Comparison of ENCODE assay signal across 21 mouse cellular contexts in the genomic region with DNA sequence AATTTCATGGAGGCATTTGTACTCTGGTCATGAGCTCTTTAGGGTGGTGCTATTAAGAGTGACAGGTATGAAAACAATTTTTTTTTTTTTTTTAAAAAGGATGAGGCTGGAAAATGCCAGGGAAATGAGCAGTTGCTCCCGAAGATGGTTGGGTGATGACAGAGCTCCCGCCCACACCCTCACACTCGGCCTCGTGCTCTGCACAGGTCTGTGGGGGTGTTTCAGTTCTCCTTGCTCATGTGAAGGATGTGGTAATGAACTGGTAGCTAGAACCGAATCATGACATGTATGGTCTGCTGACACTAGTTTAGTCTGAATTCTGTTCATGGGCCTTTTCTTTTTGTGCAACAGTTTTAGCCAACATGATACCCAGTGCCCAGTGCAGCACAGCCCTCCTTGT.
DNase-seq lines count a peak whose midpoint lies in the region; ATAC-seq and TF ChIP-seq lines count a peak whose summit lies in the region.
"Had no signal": no experiment of that assay in that cellular context is flagged by ENCODE, and none has a peak within 500 bp of the region (broad histone marks: within the 10 kb centered on the region; RNA-seq: fewer than 3 reads in every experiment).

No protein-coding gene starts in this region.

- no peak overlapping the region for H3K4me2 ChIP-seq in hindbrain, postnatal 0 days (ENCODE audit: low read depth, low read length)
- H3K4me2 ChIP-seq in kidney, embryonic 15.5 days, result no peak overlapping the region
- H3K4me2 ChIP-seq: embryonic facial prominence, embryonic 13.5 days; liver, embryonic 12.5 days; lung, embryonic 14.5 days; midbrain, embryonic 15.5 days; neural tube, embryonic 15.5 days had no signal

- no peak overlapping the region for H3K27ac ChIP-seq in hindbrain, postnatal 0 days
- no peak overlapping the region for H3K27ac ChIP-seq in kidney, embryonic 15.5 days
- H3K27ac ChIP-seq: embryonic facial prominence, embryonic 13.5 days; liver, embryonic 12.5 days; midbrain, embryonic 15.5 days; neural tube, embryonic 15.5 days had no signal

- 80% methylated on average over 5 of the region's 5 CpGs for WGBS in hindbrain, postnatal 0 days
- 61% methylated on average over 5 of the region's 5 CpGs for WGBS in kidney, embryonic 15.5 days

- H3K9ac ChIP-seq in hindbrain, postnatal 0 days (replicated peaks; ENCODE audit: low read length), result no peak overlapping the region
- H3K9ac ChIP-seq in kidney, embryonic 15.5 days, result no peak overlapping the region
- H3K9ac ChIP-seq: embryonic facial prominence, embryonic 13.5 days; forebrain, postnatal 0 days; liver, embryonic 12.5 days; lung, embryonic 14.5 days; midbrain, embryonic 15.5 days; neural tube, embryonic 15.5 days had no signal

- H3K9me3 ChIP-seq in hindbrain, postnatal 0 days (ENCODE audit: low read length), result no peaks in the 10 kb centered on the region
- H3K9me3 ChIP-seq in kidney, embryonic 15.5 days (replicated peaks), result no peaks in the 10 kb centered on the region
- H3K9me3 ChIP-seq: embryonic facial prominence, embryonic 13.5 days; liver, embryonic 12.5 days; midbrain, embryonic 15.5 days; neural tube, embryonic 15.5 days had no signal

- no peaks in the 10 kb centered on the region for H3K27me3 ChIP-seq in hindbrain, postnatal 0 days (ENCODE audit: insufficient read depth, low read length)
- no peaks in the 10 kb centered on the region for H3K27me3 ChIP-seq in kidney, embryonic 15.5 days
- H3K27me3 ChIP-seq: embryonic facial prominence, embryonic 13.5 days; liver, embryonic 12.5 days; midbrain, embryonic 15.5 days; neural tube, embryonic 15.5 days had no signal

- no peak overlapping the region for H3K4me3 ChIP-seq in hindbrain, postnatal 0 days (ENCODE audit: low read length)
- no peak overlapping the region for H3K4me3 ChIP-seq in kidney, embryonic 15.5 days (replicated peaks)
- H3K4me3 ChIP-seq: embryonic facial prominence, embryonic 13.5 days; liver, embryonic 12.5 days; midbrain, embryonic 15.5 days; neural tube, embryonic 15.5 days had no signal

- no peak for TF ChIP-seq CTCF in hindbrain, postnatal 0 days (IDR thresholded peaks at IDR 0.05; ENCODE audit: low read depth)

- DNase-seq in frontal cortex, postnatal 36 days (ENCODE audit: low spot score in 2 of 2), result peak; percentile 29 to 48
- DNase-seq in frontal cortex, postnatal 10 days (ENCODE audit: low spot score in 2 of 2), result no peak
- peak; percentile 72 for DNase-seq in right cerebral cortex, adult 18-20 months
- DNase-seq in right cerebral cortex, postnatal 14 days, result no peak
- peak; percentile 66 for DNase-seq in brain, adult 2 months (ENCODE audit: low read depth, low spot score)
- DNase-seq in hindbrain, postnatal 0 days (ENCODE audit: low spot score), result no peak
- DNase-seq: adrenal gland, postnatal 14 days; cerebellum, adult 11 months; cerebellum, postnatal 10 days; forebrain, postnatal 0 days; gastrocnemius, postnatal 25 days; kidney, adult 9 months; kidney, postnatal 36 days; lung, embryonic 14.5 days; lung, postnatal 36 days; thymus, postnatal 36 days had no signal

- no peaks in the 10 kb centered on the region for H3K36me3 ChIP-seq in hindbrain, postnatal 0 days (ENCODE audit: insufficient read depth, low read length)
- peaks cover 19% of the 10 kb centered on the region; the same call in 1 of the 2 replicates for H3K36me3 ChIP-seq in kidney, embryonic 15.5 days
- H3K36me3 ChIP-seq: midbrain, embryonic 15.5 days; neural tube, embryonic 15.5 days had no signal

- no peak for ATAC-seq in hindbrain, postnatal 0 days
- ATAC-seq in kidney, embryonic 15.5 days (replicated peaks; ENCODE audit: low FRiP score), result no peak
- ATAC-seq: forebrain, postnatal 0 days; liver, embryonic 12.5 days; midbrain, embryonic 15.5 days had no signal

- H3K4me1 ChIP-seq in hindbrain, postnatal 0 days (ENCODE audit: insufficient read depth, low read length), result peaks cover 1% of the 10 kb centered on the region; the same call in 1 of the 2 replicates
- peaks cover 17% of the 10 kb centered on the region for H3K4me1 ChIP-seq in kidney, embryonic 15.5 days

Comparison
In these comparisons a context has a peak if more than half of its experiments do, and no peak if none do; other contexts are left out.
1. DNase-seq: peak in frontal cortex, postnatal 36 days (2 of 2), right cerebral cortex, adult 18-20 months (single experiment) and brain, adult 2 months (single experiment); none in frontal cortex, postnatal 10 days (0 of 2), right cerebral cortex, postnatal 14 days (single experiment) and hindbrain, postnatal 0 days (single experiment).